Mouse (Mus musculus) spleen, embryonic (tissue): ENCODE measurements around the gene C130050O18Rik.

Experiments
- CTCF ChIA-PET: fragments of 350-600 bp; sonication (Branson Sonifier 250); formaldehyde crosslinking; loops from one replicate; lab custom pipeline; 2022; lab: Charles Lee

The C130050O18Rik gene

GRCm38 (mm10) chr5:139449926-139450325, 44.8 kb downstream of the C130050O18Rik start:
- CTCF ChIA-PET = interaction anchor here (0.6 kb wide), 1 partner anchor 38 kb away, joined by 3 read pairs; no protein-coding TSS in a partner anchor

GRCm38 (mm10) chr5:139453031-139453430, 48.0 kb downstream of the C130050O18Rik start:
- CTCF ChIA-PET = no interaction called here

- CTCF ChIA-PET = no interaction called here
These were observed 50.1 kb downstream of the C130050O18Rik start for GRCm38 (mm10) chr5:139455166-139455565.

- CTCF ChIA-PET = no interaction called here
These were observed 52.2 kb downstream of the C130050O18Rik start for GRCm38 (mm10) chr5:139457241-139457640.

- CTCF ChIA-PET = interaction anchor here (0.6 kb wide), 1 partner anchor 1321 kb away, joined by 7 read pairs; no protein-coding TSS in a partner anchor
These were observed 54.9 kb downstream of the C130050O18Rik start for GRCm38 (mm10) chr5:139459938-139460337.

GRCm38 (mm10) chr5:139460384-139461067, 55.4 kb downstream of the C130050O18Rik start, which contains the start of gene 3110082I17Rik:
TSS of gene 3110082I17Rik (minus strand) at chr5:139460527.
- CTCF ChIA-PET = interaction anchor here (0.6 kb wide), 1 partner anchor 10 kb away, joined by 16 read pairs; no protein-coding TSS in a partner anchor

GRCm38 (mm10) chr5:139464874-139465273, 59.8 kb downstream of the C130050O18Rik start:
- CTCF ChIA-PET = no interaction called here
